Mouse (Mus musculus) gonadal fat pad, adult 2 months (tissue): ENCODE measurements at regions not wholly inside any gene's neighbourhood (a gene's known extent, or its start where the extent isn't known, plus 50 kb on each side); places are given as distances from the start of the nearest gene placed in this dataset.
"Not testable (repeated sequence)": the region's sequence is repeated elsewhere in the genome, so short reads cannot be mapped to it uniquely, and the experiment has no call there.

Experiments
- DNase-seq: peaks from one replicate; pipeline ENCODE4 v3.0.0-alpha.2; 2012; ENCODE audit warnings: low read depth

DNA sequence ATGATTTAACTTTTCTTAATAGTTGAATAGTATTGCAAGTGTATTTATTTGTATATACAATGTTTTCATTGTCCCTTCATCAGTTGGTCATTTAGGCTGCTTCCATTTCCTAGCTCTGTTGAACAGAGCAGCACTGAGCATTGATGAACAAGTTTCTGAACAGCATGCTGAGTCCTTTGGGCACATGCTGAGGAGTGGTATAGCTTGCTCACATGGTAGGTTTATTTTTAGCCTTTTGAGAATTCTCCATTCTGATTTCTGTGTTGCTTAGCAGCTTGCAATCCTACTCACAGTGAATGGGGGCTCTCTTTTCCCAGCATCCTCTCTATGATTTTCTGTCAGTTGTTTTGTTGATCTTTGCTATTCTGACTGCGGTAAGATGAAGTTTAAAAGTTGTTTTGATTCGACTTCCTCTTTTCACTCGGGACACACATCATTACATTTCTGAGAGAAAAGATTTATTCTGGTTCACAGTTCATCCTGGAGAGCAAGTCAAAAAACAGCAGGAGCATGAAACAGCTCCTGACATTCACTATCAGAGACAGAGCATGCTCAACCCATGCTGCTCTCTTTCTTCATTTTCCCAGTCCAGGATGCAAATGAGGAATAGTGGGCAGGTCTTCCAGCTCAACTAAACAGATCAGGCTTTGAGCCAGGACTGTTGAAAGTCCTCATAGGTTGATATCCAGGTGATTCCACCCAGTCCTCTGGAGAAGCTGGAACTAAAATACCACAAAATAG is 413.1 kb downstream of the Gm37988 start:
- DNase-seq, result no peak

DNA sequence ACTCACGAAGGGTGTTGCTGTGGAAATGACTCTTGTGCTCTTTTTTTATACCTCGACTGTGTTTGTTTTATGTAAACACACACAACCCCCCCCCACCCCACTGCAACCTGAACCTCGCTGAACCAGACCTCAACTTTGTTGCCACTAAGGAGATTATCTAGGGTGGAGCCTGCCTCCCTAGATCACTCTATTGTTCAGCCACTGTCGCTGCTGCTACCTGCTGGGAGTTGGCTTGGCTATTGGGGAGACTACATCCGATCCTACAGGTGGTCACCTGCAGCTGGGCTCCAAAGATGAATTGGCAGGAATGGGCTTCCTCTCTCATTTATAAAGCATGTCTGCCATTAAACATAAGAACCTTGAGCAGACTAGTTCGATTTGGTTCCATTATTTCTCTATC is 420.2 kb downstream of the Gm37988 start:
- DNase-seq, result no peak

DNA sequence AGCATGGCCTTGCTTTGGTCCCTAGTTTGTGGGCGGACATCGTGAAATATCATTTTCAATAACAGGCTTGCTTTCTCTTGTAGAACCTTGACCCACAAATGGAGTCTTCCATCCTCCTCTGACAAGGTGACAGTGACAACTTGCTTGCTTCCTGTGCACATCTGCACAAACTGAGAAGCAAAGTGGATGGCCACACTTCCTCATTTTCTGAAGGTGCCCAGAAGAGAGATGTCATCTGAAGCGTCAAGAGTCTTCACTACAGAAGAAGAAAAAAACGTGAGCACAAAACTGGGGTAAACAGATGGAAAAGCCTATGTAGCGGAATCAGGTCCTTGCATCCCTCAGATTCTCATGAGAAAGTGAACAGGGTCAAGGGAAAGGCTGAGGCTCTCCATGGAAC is 423.5 kb downstream of the Gm37988 start:
- no peak for DNase-seq

DNA sequence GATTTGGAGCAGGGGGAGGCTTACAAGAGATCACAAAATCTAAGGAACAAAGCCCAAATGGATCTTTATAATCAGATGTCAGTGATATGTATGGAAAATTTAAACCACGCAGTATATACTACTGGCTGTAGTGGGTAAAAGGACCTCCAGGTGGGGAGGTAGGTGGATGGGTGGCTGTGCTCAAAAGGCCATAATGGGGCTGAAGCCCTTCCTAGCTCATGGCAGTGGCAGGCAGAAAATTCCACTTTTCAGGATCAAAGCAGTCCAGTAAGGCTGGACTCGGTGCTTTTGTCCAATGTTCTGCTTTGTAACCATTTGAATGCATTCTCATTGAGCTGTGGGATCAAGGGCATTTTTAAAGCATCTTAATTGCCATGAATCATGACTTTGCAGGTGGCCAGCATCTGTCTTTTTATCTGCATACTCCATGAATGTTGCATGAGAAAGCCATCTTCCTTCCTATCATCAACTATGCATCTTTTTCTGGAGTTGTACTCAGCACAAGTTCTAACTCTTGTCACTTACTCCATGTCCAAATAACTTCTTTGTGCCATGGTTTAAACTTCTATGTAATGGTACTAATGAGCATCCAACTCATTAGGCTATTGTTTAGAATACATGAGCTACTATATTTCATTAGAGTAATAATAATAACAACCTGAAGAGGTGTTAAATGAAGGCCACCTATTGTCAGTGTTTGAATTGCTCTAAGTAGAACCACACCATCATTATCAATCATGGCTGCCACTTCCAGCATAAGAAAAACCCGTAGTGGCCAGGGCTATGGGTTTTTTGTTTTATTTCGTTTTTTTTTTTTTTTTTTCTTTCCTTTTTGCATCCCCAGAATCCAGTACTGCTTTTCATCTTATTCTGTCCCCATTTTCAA is 424.5 kb downstream of the Gm37988 start:
- DNase-seq, result no peak

DNA sequence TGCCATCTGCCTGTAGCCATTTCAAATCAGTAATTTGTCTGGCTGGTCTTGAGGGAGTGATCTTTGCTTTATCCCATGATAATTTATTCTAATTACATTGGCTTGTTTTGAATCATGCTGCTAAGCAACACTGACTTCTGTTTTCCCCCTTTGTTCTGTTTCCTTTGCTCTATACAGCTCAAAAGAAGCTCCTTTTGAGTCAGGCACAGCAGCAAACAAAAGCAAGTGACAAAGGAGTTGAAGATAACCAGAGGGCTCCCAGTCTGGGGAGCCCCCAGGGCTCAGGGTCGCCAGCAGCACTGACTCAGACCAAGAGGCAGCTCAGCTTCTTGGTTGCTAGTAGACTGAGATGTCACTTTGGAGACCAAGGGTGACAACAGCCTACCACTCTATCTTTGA is 425.2 kb downstream of the Gm37988 start:
- DNase-seq, result no peak

DNA sequence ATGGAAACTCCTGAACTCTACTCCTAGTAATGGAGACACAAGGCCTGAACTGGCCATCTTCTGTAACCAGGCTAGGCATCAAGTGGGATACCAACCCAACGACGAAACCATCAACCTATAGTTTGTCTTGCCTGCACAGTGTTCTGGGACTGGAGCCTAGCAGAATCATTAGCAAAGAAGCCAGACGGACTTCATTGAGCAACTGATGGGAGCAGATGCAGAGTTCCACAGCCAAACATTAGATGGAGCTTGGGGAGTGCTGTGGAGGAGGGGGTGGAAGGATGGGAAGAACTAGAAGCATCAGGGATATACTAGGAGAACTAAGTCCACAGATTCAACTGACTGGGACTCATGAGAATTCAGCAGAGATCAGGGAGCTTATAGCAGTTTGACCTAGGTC is 435.5 kb downstream of the Gm37988 start:
- DNase-seq, result no peak

DNA sequence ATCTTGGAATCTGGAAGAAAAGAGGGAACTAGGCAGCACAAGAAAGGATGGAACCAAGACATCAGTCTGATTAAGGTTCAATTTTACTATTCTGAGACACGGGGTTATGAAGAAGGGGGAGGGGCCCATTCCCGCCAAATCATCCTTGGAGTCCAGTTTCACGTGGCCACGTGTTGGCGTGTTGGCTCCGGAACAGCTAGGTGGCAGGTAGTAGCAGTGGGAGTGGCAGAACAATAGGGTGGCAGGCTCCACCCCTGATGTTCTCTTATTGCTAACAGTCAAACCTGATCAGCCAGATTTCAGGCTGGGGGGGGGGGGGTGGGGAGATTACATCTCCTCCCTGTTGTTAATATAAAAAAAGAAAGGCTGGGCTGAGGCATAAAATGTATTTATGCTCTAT is 453.2 kb downstream of the Gm37988 start:
- not testable (repeated sequence) for DNase-seq

DNA sequence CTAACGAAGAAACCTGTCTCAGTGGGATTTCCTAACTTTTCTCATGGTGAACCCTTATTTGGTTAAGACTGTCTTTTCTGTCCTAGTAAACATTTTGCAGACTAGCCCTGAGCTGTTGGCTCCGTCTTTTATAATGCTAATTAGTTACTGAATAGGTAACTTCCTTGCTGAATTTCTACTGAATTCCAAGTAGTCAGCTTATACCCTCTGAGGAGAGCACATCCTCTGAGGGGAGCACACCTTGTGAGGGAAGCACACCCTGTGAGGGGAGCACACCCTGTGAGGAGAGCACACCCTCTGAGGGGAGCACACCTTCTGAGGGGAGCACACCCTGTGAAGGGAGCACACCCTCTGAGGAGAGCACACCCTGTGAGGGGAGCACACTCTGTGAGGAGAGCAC is 453.6 kb downstream of the Gm37988 start:
- DNase-seq, result not testable (repeated sequence)

DNA sequence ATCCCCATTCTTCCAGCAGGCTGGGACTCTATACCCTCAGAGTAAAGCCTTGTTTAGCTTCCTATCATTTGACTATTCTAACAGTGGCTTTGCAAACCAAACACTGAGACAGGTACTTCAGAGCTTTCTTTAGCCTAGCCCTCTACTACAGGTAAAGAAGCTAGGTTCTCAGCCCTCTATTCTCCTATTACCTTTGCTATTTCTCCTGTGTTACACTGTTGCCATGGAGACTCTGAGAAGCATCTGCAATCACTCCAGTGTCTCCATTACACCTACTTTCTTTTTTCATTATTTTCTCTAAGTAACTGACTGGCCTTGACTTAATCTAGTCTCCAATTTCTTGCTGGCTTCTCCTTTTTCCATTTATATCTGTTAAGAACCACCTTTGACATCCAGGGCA is 466.2 kb downstream of the Gm37988 start:
- no peak for DNase-seq

DNA sequence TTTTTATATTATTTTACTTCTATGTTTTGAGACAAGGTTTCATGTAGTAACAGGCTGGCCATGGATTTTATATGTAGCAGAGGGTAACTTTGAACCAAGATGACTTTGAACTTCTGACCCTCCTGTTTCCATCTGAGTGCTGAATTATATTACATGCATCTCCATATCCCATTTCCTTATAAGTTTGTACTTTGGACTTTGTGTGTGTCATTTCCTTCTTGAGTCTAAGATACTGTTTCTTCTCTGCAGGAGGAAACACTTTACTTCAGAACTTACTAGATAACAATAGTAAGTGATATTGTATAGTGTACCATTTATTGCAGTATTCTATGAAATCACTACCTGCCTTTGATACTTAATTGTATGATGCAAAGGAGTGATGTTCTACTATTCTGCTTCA is 486.9 kb downstream of the Gm37988 start:
- DNase-seq, result no peak

DNA sequence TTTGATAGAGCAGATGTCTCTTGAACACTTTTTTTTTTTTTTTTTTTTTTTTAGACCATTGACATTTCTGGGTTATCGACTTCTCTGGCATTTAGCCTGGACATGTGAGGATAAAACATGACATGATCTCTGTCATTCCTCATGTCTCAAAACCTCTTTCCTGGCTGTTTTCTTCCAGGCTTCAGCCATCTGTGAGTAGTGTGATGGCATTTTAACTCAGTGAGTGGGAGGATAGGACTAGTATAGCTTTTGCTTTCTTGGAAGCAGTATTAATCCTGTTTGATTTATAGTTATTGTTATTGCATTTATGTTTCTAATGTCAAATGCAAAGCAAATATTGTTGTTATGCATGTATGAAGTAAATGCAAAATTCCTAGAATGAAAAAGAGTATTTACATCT is 489.9 kb downstream of the Gm37988 start:
- DNase-seq, result no peak

DNA sequence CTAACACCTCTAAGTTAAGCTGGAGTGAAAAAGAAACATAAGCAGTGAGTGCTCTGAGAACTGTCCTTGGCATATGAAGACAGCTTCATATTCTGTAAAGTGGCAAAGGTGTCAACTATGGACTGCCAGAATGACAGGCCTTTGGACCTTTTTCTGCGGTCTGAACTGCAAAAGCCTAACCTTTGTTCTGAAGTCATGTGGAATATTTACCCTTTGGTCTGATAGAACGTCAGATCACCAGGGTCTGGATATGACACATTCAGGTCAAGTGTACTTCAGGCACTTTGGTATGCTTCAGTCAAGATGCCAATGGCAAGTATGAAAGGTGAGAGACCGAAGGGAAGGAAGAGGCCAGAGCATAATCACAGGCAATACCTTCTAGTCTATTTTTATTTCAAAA is 504.0 kb downstream of the Gm37988 start:
- DNase-seq, result no peak

DNA sequence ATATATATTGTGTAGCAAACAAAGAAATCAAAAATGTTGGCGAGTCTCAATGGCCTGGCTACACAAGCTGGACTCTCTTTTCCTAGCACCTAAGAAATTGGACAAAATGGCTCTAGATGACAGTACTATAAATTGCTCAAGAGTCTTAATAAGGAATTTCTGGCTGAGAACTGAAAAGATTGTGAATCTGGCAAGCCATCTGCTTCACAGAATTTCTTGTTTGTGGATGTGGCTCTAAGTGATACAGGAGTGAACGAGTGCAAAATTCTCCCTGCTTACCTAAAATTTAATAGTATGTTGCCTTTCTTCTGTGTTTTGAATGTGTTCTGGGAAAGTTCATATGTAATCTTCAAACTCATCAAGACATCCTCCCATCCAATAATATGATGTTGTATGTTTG is 508.1 kb downstream of the Gm37988 start:
- DNase-seq, result no peak

DNA sequence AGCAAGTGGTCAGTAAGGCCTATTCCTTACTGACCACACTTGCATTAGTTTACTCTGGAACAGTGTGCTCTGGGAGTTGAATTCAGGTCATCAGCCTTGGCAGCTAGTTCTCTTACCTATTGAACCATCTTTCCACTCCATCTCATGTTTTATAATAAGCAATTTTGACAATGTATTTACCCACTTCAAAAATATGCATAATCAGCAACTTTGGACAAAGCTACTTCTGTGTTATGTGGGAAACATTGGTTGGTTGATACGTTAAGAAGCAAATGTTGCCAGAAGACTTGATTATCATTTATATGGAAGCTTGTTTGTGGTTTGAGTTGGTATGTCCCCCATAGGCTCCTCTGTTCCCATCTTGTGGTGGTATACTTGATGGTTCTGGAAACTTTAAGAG is 509.4 kb downstream of the Gm37988 start:
- no peak for DNase-seq

DNA sequence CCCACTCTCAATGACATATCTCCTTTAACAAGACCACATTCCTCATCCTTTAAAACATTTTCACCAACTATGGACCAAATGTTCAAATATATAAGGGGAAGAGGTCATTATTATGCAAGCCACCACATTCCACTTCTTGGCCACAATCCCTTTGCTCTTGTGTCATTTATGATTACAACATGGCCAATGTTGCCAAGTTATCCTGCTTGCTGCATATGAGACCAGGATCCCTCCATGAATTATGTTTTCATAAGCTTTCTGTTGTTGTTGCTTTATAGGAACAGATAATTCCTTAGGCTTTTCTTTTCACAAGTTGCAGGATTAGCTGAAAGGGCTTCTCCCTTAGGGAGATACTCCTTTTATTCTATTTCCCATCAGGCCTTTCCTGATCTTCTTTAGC is 518.6 kb downstream of the Gm37988 start:
- DNase-seq, result peak; percentile 63
